Mouse (Mus musculus) cerebellum, postnatal 10 days (tissue): ENCODE results near the gene Tmem63a.
"Not testable (repeated sequence)": the region's sequence is repeated elsewhere in the genome, so short reads cannot be mapped to it uniquely, and the experiment has no call there.

Experiments
- DNase-seq, 2 experiments: peaks; one replicate each; pipeline ENCODE4 v3.0.0; 2021; ENCODE audit warnings: mixed read lengths in 2 of 2

Gene Tmem63a

GRCm38 (mm10) chr1:180929599-180929998 is 12.5 kb upstream of the Tmem63a start:
- no peak for DNase-seq

- no peak for DNase-seq
Measured at GRCm38 (mm10) chr1:180931106-180931505, 11.0 kb upstream of the Tmem63a start.

GRCm38 (mm10) chr1:180933659-180934058 is 8.5 kb upstream of the Tmem63a start:
- peak in 1 of 2 experiments; percentile 13 for DNase-seq

GRCm38 (mm10) chr1:180934467-180935419 is 7.4 kb upstream of the Tmem63a start, which contains the start of gene Lefty1:
TSS of gene Lefty1 (plus strand) at chr1:180935022.
- DNase-seq: no peak

- DNase-seq: peak in 1 of 2 experiments; percentile 44
Measured at GRCm38 (mm10) chr1:180936610-180937398, 5.3 kb upstream of the Tmem63a start.

- DNase-seq: not testable (repeated sequence)
Measured at GRCm38 (mm10) chr1:180937631-180938030, 4.5 kb upstream of the Tmem63a start.

- DNase-seq: not testable (repeated sequence)
Measured at GRCm38 (mm10) chr1:180938781-180939180, 3.4 kb upstream of the Tmem63a start.

GRCm38 (mm10) chr1:180940776-180941460 is 1.2 kb upstream of the Tmem63a start:
- no peak for DNase-seq

- DNase-seq: peak; percentile 20 to 30
Measured at GRCm38 (mm10) chr1:180941726-180942125, 418 bp upstream of the Tmem63a start.

GRCm38 (mm10) chr1:180943032-180943644 is 994 bp downstream of the Tmem63a start:
- DNase-seq: no peak

GRCm38 (mm10) chr1:180943896-180944295 is 1.8 kb downstream of the Tmem63a start:
- no peak for DNase-seq

- DNase-seq: no peak
Measured at GRCm38 (mm10) chr1:180944553-180944952, 2.4 kb downstream of the Tmem63a start.

GRCm38 (mm10) chr1:180945001-180945980 is 3.1 kb downstream of the Tmem63a start:
- peak in 1 of 2 experiments; percentile 27 for DNase-seq

- DNase-seq: peak in 1 of 2 experiments; percentile 11
Measured at GRCm38 (mm10) chr1:180946448-180946847, 4.3 kb downstream of the Tmem63a start.

- no peak for DNase-seq
Measured at GRCm38 (mm10) chr1:180952085-180952746, 10.1 kb downstream of the Tmem63a start.

GRCm38 (mm10) chr1:180952808-180953207 is 10.7 kb downstream of the Tmem63a start:
- no peak for DNase-seq

- DNase-seq: no peak
Measured at GRCm38 (mm10) chr1:180956401-180956800, 14.3 kb downstream of the Tmem63a start.

- no peak for DNase-seq
Measured at GRCm38 (mm10) chr1:180956973-180957381, 14.8 kb downstream of the Tmem63a start.

GRCm38 (mm10) chr1:180957989-180958388 is 15.8 kb downstream of the Tmem63a start:
- DNase-seq: no peak

GRCm38 (mm10) chr1:180958797-180959196 is 16.7 kb downstream of the Tmem63a start:
- no peak for DNase-seq
